Mouse (Mus musculus) naive thymus-derived CD4-positive, alpha-beta T cell, adult 5 months (primary cell): ENCODE data around the gene Srsf9. TPM values are rescaled to one million over a fixed set of nuclear protein-coding genes. Genes with fewer than 3 reads are reported as not detected.

Experiments
- polyA plus RNA-seq: library from polyadenylated mRNA; unstranded; fragments of 100-300 nt; shearing (Covaris generic); gene quantifications from one replicate; pipeline ENCODE4 v1.2.1, GENCODE M21; 2017

Srsf9 gene
- polyA plus RNA-seq = 72.7 TPM

GRCm38 (mm10) chr5:115326875-115327609 lies at the start of gene Srsf9:
Gene Srsf9 (plus strand): TSS chr5:115327177.

DNA sequence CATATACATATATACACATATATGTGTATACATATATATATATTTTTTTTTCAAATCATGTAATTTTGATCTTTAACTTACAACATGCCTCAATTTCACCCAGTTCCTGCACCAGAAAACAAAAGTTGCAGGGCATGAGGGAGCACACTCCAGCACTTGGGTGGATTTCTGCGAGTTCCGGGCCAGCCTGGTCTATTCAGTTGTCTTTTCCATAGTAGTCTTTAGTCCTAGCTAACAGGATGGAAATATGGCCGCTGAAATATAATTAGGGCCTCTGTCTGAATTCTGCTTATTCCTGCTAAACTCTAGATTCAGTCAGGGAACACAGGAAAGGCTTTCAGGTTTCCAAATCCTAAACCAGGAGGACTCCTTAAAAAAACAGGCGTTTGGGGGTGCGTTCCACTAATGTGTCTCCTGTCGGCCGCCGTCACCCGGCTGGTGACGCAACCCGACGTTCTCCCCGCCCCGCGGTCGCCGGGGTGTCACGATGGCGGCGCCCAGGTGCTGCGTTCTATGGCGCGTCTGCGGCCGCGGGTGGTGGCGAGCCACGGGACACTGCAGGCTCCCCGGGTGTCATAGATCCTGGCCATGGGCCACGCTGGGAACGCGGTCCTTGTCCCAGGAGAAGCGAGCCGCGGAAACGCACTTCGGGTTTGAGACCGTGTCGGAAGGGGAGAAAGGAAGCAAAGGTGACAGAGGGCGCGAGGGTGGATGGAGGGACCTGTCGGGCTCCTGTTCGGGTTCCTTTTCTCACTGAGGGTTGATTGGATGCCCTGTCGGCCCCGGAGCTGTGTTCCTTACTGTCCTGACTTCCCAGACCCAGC lies 47.5 kb upstream of the Srsf9 start, which contains the start of gene Coq5:
Gene Coq5 (plus strand): TSS at position 441 of the 824 bp plus-strand sequence.

GRCm38 (mm10) chr5:115300792-115301614 lies 26.0 kb upstream of the Srsf9 start, which contains the start of gene Dynll1:
Gene Dynll1 (minus strand): TSS chr5:115300999.

DNA sequence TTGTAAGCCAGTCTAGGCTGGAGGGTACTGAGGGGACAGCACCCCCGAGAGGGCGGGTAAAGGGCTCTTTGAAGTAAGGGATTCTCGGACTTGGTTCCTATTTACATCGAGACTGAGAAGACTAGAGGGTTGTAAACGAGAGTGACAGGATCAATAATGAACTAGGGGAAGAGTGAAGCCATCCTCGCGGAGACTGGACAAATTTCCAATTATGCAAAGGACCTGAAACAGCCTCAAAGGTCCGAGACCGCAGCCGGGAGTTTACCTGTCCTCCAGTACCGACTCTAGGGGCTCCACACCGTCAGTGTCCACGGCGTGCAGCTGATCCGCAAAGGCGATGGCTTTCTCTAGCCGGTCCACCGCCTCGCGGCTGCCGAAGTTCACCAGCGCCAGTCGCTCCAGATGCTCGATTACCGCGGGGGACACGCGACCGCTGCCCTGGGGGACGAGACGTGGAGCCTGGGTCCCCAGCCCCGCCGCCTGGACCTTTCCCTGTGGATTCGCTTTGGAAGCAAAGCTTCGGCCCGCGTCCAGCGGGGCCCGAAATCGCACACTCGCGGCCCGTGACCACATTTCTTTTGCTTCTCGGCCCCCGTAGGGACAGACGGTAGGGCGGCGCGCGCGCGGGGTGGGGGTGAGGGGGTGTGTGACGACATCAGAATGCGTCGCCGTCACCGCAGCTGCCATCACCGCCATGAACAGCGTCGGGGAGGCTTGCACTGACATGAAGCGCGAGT lies 13.8 kb downstream of the Srsf9 start, which contains the start of the genes Gatc and Triap1:
Gene Gatc (minus strand): TSS at position 602 of the 737 bp plus-strand sequence.
Gene Triap1 (plus strand): TSS at position 649 of the 737 bp plus-strand sequence.

DNA sequence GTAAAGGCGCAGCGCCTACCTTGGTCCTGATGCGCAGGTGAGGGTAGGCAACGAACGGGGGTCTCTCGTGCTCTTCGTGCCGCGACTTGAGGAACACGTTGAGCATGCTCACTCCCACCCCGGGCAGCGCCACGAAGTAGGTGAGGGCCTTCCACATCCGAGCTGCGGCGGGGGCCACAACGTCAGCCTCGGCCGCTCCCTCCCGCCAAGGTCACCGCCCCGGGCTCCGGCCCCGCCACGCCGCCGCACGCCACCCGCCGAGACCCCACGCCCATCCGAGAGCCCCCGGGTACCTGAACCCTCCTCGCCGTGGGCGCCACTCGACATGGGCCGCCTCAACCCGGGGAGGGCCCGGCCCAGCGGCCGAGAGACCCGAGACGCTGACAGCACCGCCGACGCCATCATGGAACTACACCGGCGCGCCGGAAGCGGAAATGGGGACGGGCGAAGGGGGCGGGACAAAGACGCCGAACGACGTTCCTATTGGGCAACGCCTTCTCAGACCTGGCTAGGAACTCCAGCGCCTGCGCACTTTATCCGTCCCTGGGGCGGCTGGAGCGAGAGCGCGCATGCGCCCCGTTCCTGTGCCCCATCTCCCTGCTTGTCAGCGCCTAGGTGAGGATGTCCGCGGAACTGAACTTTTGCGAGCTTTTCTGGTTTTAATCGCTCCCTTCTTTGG lies 21.7 kb downstream of the Srsf9 start, which contains the start of gene Cox6a1:
Gene Cox6a1 (minus strand): TSS at position 436 of the 679 bp plus-strand sequence.

Other genes starting within 250 kb of the Srsf9 start
- not detected for gene Gm10401, start 228.9 kb upstream of the Srsf9 start, polyA plus RNA-seq
- 20.8 TPM for gene Acads, start 207.8 kb upstream of the Srsf9 start, polyA plus RNA-seq
- 38.8 TPM for gene Unc119b, start 192.2 kb upstream of the Srsf9 start, polyA plus RNA-seq
- 101 TPM for gene Mlec, start 169.0 kb upstream of the Srsf9 start, polyA plus RNA-seq
- gene Cabp1, start 132.8 kb upstream of the Srsf9 start, polyA plus RNA-seq = not detected
- 216 TPM for gene Pop5, start 91.3 kb upstream of the Srsf9 start, polyA plus RNA-seq
- 168 TPM for gene Rnf10, start 54.3 kb upstream of the Srsf9 start, polyA plus RNA-seq
- 44.7 TPM for gene Coq5, start 47.5 kb upstream of the Srsf9 start, polyA plus RNA-seq
- gene Dynll1, start 26.2 kb upstream of the Srsf9 start, polyA plus RNA-seq = 316 TPM
- 9.4 TPM for gene Gatc, start 14.0 kb downstream of the Srsf9 start, polyA plus RNA-seq
- 33.6 TPM for gene Triap1, start 14.0 kb downstream of the Srsf9 start, polyA plus RNA-seq
- 471 TPM for gene Cox6a1, start 21.8 kb downstream of the Srsf9 start, polyA plus RNA-seq
- gene Msi1, start 102.4 kb downstream of the Srsf9 start, polyA plus RNA-seq = 0.21 TPM
- gene Pla2g1b, start 139.1 kb downstream of the Srsf9 start, polyA plus RNA-seq = not detected
- 9.6 TPM for gene Sirt4, start 157.5 kb downstream of the Srsf9 start, polyA plus RNA-seq
- gene Pxn, start 179.5 kb downstream of the Srsf9 start, polyA plus RNA-seq = 69.9 TPM
- gene Rplp0, start 232.3 kb downstream of the Srsf9 start, polyA plus RNA-seq = 2,659 TPM
- gene Gcn1l1, start 238.1 kb downstream of the Srsf9 start, polyA plus RNA-seq = 70.9 TPM